Mouse (Mus musculus) hindbrain, embryonic 11.5 days (tissue): ENCODE results near the gene Pkd2l1. TPM values are rescaled to one million over a fixed set of nuclear protein-coding genes. Genes with fewer than 3 reads are reported as not detected.
A peak's percentile ranks its signal among the peaks of the same experiment; 100 is the strongest.

ENCODE experiments used
- ATAC-seq: fragments of 200-750 bp; cut with Nextera tagmentation; 2 replicates; pipeline ENCODE4 v1.8.0; 2017; ENCODE audit warnings: mild to moderate bottlenecking, moderate TSS enrichment, moderate library complexity; ENCODE audit not compliant: low FRiP score
- DNase-seq: peaks from one replicate; pipeline ENCODE4 v3.0.0-alpha.2; 2015; ENCODE audit warnings: low spot score
- H3K27ac ChIP-seq: fragments of 300-500 bp; sonication (generic); 2 replicates; pipeline ENCODE4 v1.5.1; 2014; ENCODE audit warnings: mild to moderate bottlenecking, low read depth, low read length
- H3K27me3 ChIP-seq: fragments of 300-500 bp; sonication (generic); 2 replicates; pipeline ENCODE4 v1.6.1; 2014; ENCODE audit warnings: mild to moderate bottlenecking, low read length, moderate library complexity, mixed read lengths; ENCODE audit not compliant: control insufficient read depth, insufficient read depth
- H3K36me3 ChIP-seq: fragments of 300-500 bp; sonication (generic); 2 replicates; pipeline ENCODE4 v1.6.1; 2014; ENCODE audit warnings: mild to moderate bottlenecking, low read length, moderate library complexity, mixed read lengths; ENCODE audit not compliant: control insufficient read depth, insufficient read depth
- H3K4me1 ChIP-seq: fragments of 300-500 bp; sonication (generic); replicated peaks from 2 replicates; pipeline ENCODE4 v1.6.1; 2014; ENCODE audit warnings: low read length, mixed read lengths; ENCODE audit not compliant: control insufficient read depth, insufficient read depth
- H3K4me2 ChIP-seq: fragments of 300-500 bp; sonication (generic); replicated peaks from 2 replicates; pipeline ENCODE4 v1.6.1; 2014; ENCODE audit warnings: mild to moderate bottlenecking, low read depth, low read length
- H3K4me3 ChIP-seq: fragments of 300-500 bp; sonication (generic); 2 replicates; pipeline ENCODE4 v1.5.1; 2014; ENCODE audit warnings: low read depth, low read length
- H3K9ac ChIP-seq: fragments of 300-500 bp; sonication (generic); 2 replicates; pipeline ENCODE4 v1.6.1; 2014; ENCODE audit warnings: low read depth, low read length
- H3K9me3 ChIP-seq: fragments of 300-500 bp; sonication (generic); 2 replicates; pipeline ENCODE4 v1.6.1; 2016; ENCODE audit warnings: low read length; ENCODE audit not compliant: control insufficient read depth
- WGBS: fragments of 180-500 bp; shearing (Covaris S2); extraction: QIAGEN DNeasy Blood & Tissue Kit; methylation state at CpG from one replicate; pipeline ENCODE4 v1.1.7; 2014; 5-methylcytosine and 5-hydroxymethylcytosine counted together
- polyA plus RNA-seq: library from polyadenylated mRNA; unstranded; fragments of >200 nt; fragmentation: Nextera tagmentation; extraction: Ambion mirVana; gene quantifications from 2 replicates; pipeline ENCODE4 v1.2.1, GENCODE M21; 2014

The Pkd2l1 gene
- 0.31 and 0.37 TPM in 2 replicates for polyA plus RNA-seq

- Histone ChIP-seq H3K9me3 (no peaks in the 10 kb centered on the region), H3K4me3 (no peak within 1 kb of the TSS), H3K4me2 (no peak within 1 kb of the TSS), H3K4me1 (no peaks in the 10 kb centered on the region), H3K27me3 (no peaks in the 10 kb centered on the region), H3K9ac (no peak within 1 kb of the TSS), H3K27ac (no peak within 1 kb of the TSS), H3K36me3 (no peaks in the 10 kb centered on the region)
- no peak for DNase-seq
- ATAC-seq = no peak
- 41% methylated on average over 3 of the region's 3 CpGs for WGBS
Measured at GRCm38 (mm10) chr19:44192342-44192741, at the start of gene Pkd2l1. TSS of gene Pkd2l1 (minus strand) at chr19:44192442.

GRCm38 (mm10) chr19:44238906-44239305, 46.7 kb upstream of the Pkd2l1 start:
- H3K9me3 ChIP-seq = no peaks in the 10 kb centered on the region
- no peak overlapping the region for H3K9ac ChIP-seq
- ATAC-seq (no peak), DNase-seq (no peak)
- no peak overlapping the region for H3K4me3 ChIP-seq
- H3K4me1 ChIP-seq = no peaks in the 10 kb centered on the region
- H3K36me3 ChIP-seq = no peaks in the 10 kb centered on the region
- no peaks in the 10 kb centered on the region for H3K27me3 ChIP-seq
- 81% methylated on average over 2 of the region's 2 CpGs for WGBS
- H3K4me2 ChIP-seq = no peak overlapping the region
- no peak overlapping the region for H3K27ac ChIP-seq

GRCm38 (mm10) chr19:44237471-44238006, 45.3 kb upstream of the Pkd2l1 start:
- WGBS = 19% methylated on average over 19 of the region's 19 CpGs
- no peak overlapping the region for H3K9ac ChIP-seq
- H3K9me3 ChIP-seq = no peaks in the 10 kb centered on the region
- no peak overlapping the region for H3K27ac ChIP-seq
- H3K4me3 ChIP-seq = no peak overlapping the region
- H3K4me2 ChIP-seq = peak overlapping the region; percentile 26
- no peaks in the 10 kb centered on the region for H3K36me3 ChIP-seq
- no peaks in the 10 kb centered on the region for H3K27me3 ChIP-seq
- no peaks in the 10 kb centered on the region for H3K4me1 ChIP-seq
- DNase-seq = peak; percentile 46
- no peak for ATAC-seq

GRCm38 (mm10) chr19:44231608-44232151, 39.4 kb upstream of the Pkd2l1 start:
- Histone ChIP-seq H3K27me3 (no peaks in the 10 kb centered on the region), H3K9me3 (no peaks in the 10 kb centered on the region), H3K36me3 (no peaks in the 10 kb centered on the region), H3K27ac (no peak overlapping the region), H3K4me3 (no peak overlapping the region), H3K9ac (no peak overlapping the region), H3K4me1 (no peaks in the 10 kb centered on the region), H3K4me2 (no peak overlapping the region)
- DNase-seq = no peak
- no peak for ATAC-seq
- WGBS = 94% methylated on average over 4 of the region's 4 CpGs

- no peak for DNase-seq
- Histone ChIP-seq H3K4me3 (no peak overlapping the region), H3K27ac (no peak overlapping the region), H3K27me3 (no peaks in the 10 kb centered on the region), H3K4me2 (no peak overlapping the region), H3K9me3 (no peaks in the 10 kb centered on the region), H3K9ac (no peak overlapping the region), H3K36me3 (no peaks in the 10 kb centered on the region), H3K4me1 (no peaks in the 10 kb centered on the region)
- 83% methylated on average over 3 of the region's 3 CpGs for WGBS
- no peak for ATAC-seq
Measured at GRCm38 (mm10) chr19:44230212-44230611, 38.0 kb upstream of the Pkd2l1 start.

- DNase-seq = no peak
- 69% methylated on average over 2 of the region's 2 CpGs for WGBS
- ATAC-seq = no peak
Measured at GRCm38 (mm10) chr19:44229776-44230175, 37.5 kb upstream of the Pkd2l1 start.

GRCm38 (mm10) chr19:44225728-44226127, 33.5 kb upstream of the Pkd2l1 start:
- Histone ChIP-seq H3K36me3 (no peaks in the 10 kb centered on the region), H3K4me1 (no peaks in the 10 kb centered on the region), H3K4me2 (no peak overlapping the region), H3K27me3 (no peaks in the 10 kb centered on the region), H3K27ac (no peak overlapping the region), H3K9me3 (no peaks in the 10 kb centered on the region), H3K9ac (no peak overlapping the region), H3K4me3 (no peak overlapping the region)
- ATAC-seq (no peak), DNase-seq (no peak)
- WGBS = 96% methylated on average over 5 of the region's 5 CpGs

More at GRCm38 (mm10) chr19:44229776-44230175, 37.5 kb upstream of the Pkd2l1 start:
- no peak overlapping the region for H3K4me3 ChIP-seq
- no peaks in the 10 kb centered on the region for H3K27me3 ChIP-seq
- no peaks in the 10 kb centered on the region for H3K36me3 ChIP-seq
- no peaks in the 10 kb centered on the region for H3K9me3 ChIP-seq
- no peak overlapping the region for H3K9ac ChIP-seq
- H3K27ac ChIP-seq = no peak overlapping the region
- H3K4me1 ChIP-seq = no peaks in the 10 kb centered on the region
- no peak overlapping the region for H3K4me2 ChIP-seq

- Histone ChIP-seq H3K9ac (no peak overlapping the region), H3K9me3 (no peaks in the 10 kb centered on the region), H3K27me3 (no peaks in the 10 kb centered on the region), H3K27ac (no peak overlapping the region), H3K36me3 (no peaks in the 10 kb centered on the region), H3K4me1 (no peaks in the 10 kb centered on the region), H3K4me2 (no peak overlapping the region), H3K4me3 (no peak overlapping the region)
- no peak for ATAC-seq
- 81% methylated on average over 3 of the region's 3 CpGs for WGBS
- no peak for DNase-seq
Measured at GRCm38 (mm10) chr19:44217958-44218525, 25.8 kb upstream of the Pkd2l1 start.

- H3K36me3 ChIP-seq = no peaks in the 10 kb centered on the region
- no peak for ATAC-seq
- DNase-seq = no peak
- H3K9me3 ChIP-seq = no peaks in the 10 kb centered on the region
- H3K4me3 ChIP-seq = no peak overlapping the region
- 75% methylated on average over 12 of the region's 12 CpGs for whole genome bisulfite sequencing
- no peak overlapping the region for H3K9ac ChIP-seq
- no peaks in the 10 kb centered on the region for H3K27me3 ChIP-seq
- no peak overlapping the region for H3K27ac ChIP-seq
- H3K4me2 ChIP-seq = no peak overlapping the region
- no peaks in the 10 kb centered on the region for H3K4me1 ChIP-seq
Measured at GRCm38 (mm10) chr19:44215255-44215654, 23.0 kb upstream of the Pkd2l1 start.
